Mouse (Mus musculus) heart, adult 2 months (tissue): ENCODE measurements around the gene Wbp1l.

Source experiments
- CTCF ChIP-seq: fragments of 200-600 bp; IDR thresholded peaks from 2 replicates; pipeline ENCODE4 v1.8.1; 2022; ENCODE audit warnings: antibody characterized with exemption, mild to moderate bottlenecking, moderate library complexity
- EP300 ChIP-seq: fragments of 200-500 bp; IDR thresholded peaks from 2 replicates; pipeline ENCODE4 v1.6.1; 2011; ENCODE audit warnings: low read depth, low read length, control low read depth; ENCODE audit not compliant: insufficient read depth

DNA sequence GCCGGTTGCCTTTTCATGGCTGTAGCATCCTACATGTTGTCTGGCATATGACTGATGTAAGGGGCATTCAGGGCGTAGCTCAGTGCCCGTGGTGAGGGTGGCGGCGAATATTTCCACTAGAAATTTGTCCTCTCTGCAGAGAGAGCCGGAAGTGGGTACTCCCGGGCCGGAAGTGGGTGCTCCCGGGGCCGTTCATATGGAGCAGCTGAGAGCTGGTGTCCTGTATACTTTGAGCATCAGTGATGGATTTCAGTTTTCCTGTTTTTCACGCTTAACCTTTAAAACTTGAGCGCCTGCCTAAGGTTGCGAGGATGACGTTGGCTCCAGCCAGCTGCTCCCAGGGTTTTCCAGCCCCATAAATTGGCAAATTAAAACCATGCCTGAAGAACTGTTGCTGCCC lies 40.6 kb downstream of the Wbp1l start:
- TF ChIP-seq CTCF (no peak), EP300 (no peak)
